Mouse (Mus musculus) neural tube, embryonic 11.5 days (tissue): ENCODE measurements around the gene Dnaic2. TPM values are rescaled to one million over a fixed set of nuclear protein-coding genes. Genes with fewer than 3 reads are reported as not detected.

Experiments used
- ATAC-seq: fragments of 200-750 bp; cut with Nextera tagmentation; 2 replicates; pipeline ENCODE4 v1.8.0; 2017; ENCODE audit warnings: moderate number of reproducible peaks, mild to moderate bottlenecking, moderate TSS enrichment, moderate library complexity; ENCODE audit not compliant: insufficient read depth, low FRiP score, low TSS enrichment
- DNase-seq: peaks from one replicate; pipeline ENCODE4 v3.0.0-alpha.2; 2015; ENCODE audit warnings: low spot score
- H3K27ac ChIP-seq: fragments of 300-500 bp; sonication (generic); 2 replicates; pipeline ENCODE4 v1.5.1; 2014; ENCODE audit warnings: low read depth, mild to moderate bottlenecking, low read length
- H3K27me3 ChIP-seq: fragments of 300-500 bp; sonication (generic); 2 replicates; pipeline ENCODE4 v1.6.1; 2014; ENCODE audit warnings: mild to moderate bottlenecking, low read length, mixed read lengths; ENCODE audit not compliant: control insufficient read depth, insufficient read depth
- H3K36me3 ChIP-seq: fragments of 300-500 bp; sonication (generic); 2 replicates; pipeline ENCODE4 v1.6.1; 2014; ENCODE audit warnings: mild to moderate bottlenecking, low read length, moderate library complexity, mixed read lengths; ENCODE audit not compliant: control insufficient read depth, insufficient read depth
- H3K4me1 ChIP-seq: fragments of 300-500 bp; sonication (generic); 2 replicates; pipeline ENCODE4 v1.6.1; 2014; ENCODE audit warnings: low read length, mixed read lengths; ENCODE audit not compliant: control insufficient read depth, insufficient read depth
- H3K4me2 ChIP-seq: fragments of 300-500 bp; sonication (generic); 2 replicates; pipeline ENCODE4 v1.6.1; 2014; ENCODE audit warnings: low read depth, mild to moderate bottlenecking, moderate library complexity
- H3K4me3 ChIP-seq: fragments of 300-500 bp; sonication (generic); 2 replicates; pipeline ENCODE4 v1.5.1; 2014; ENCODE audit warnings: low read depth, low read length
- H3K9ac ChIP-seq: fragments of 300-500 bp; sonication (generic); 2 replicates; pipeline ENCODE4 v1.6.1; 2014; ENCODE audit warnings: mild to moderate bottlenecking, low read length
- H3K9me3 ChIP-seq: fragments of 300-500 bp; sonication (generic); 2 replicates; pipeline ENCODE4 v1.6.1; 2016; ENCODE audit warnings: low read length; ENCODE audit not compliant: control insufficient read depth
- WGBS: fragments of 180-500 bp; shearing (Covaris S2); extraction: QIAGEN DNeasy Blood & Tissue Kit; methylation state at CpG from one replicate; pipeline ENCODE4 v1.1.7; 2014; 5-methylcytosine and 5-hydroxymethylcytosine counted together
- polyA plus RNA-seq: library from polyadenylated mRNA; unstranded; fragments of >200 nt; fragmentation: Nextera tagmentation; extraction: Ambion mirVana; gene quantifications from 2 replicates; pipeline ENCODE4 v1.2.1, GENCODE M21; 2014

Dnaic2 gene
- polyA plus RNA-seq, 1 experiment from 2014 or later, result 2.5 TPM

- Histone ChIP-seq H3K9me3 (no peaks in the 10 kb centered on the region), H3K27me3 (no peaks in the 10 kb centered on the region)
- WGBS, result 87% methylated on average over 3 of the region's 3 CpGs
Measured at GRCm38 (mm10) chr11:114711393-114711792, 15.8 kb upstream of the Dnaic2 start.

GRCm38 (mm10) chr11:114711861-114712260 lies 15.3 kb upstream of the Dnaic2 start:
- whole genome bisulfite sequencing, result 50% methylated on average over 12 of the region's 12 CpGs
- DNase-seq (peak; percentile 41), ATAC-seq (peak; percentile 35; the same call in 1 of the 2 replicates)
- no peaks in the 10 kb centered on the region for H3K4me1 ChIP-seq
- no peaks in the 10 kb centered on the region for H3K27me3 ChIP-seq
- H3K4me3 ChIP-seq, result no peak overlapping the region
- H3K36me3 ChIP-seq, result no peaks in the 10 kb centered on the region
- no peaks in the 10 kb centered on the region for H3K9me3 ChIP-seq
- H3K4me2 ChIP-seq, result no peak overlapping the region
- H3K9ac ChIP-seq, result no peak overlapping the region
- no peak overlapping the region for H3K27ac ChIP-seq

More at GRCm38 (mm10) chr11:114711393-114711792, 15.8 kb upstream of the Dnaic2 start:
- Histone ChIP-seq H3K4me3 (no peak overlapping the region), H3K27ac (no peak overlapping the region), H3K36me3 (no peaks in the 10 kb centered on the region), H3K9ac (no peak overlapping the region), H3K4me2 (no peak overlapping the region), H3K4me1 (no peaks in the 10 kb centered on the region)
- DNase-seq, result no peak
- ATAC-seq, result no peak

DNA sequence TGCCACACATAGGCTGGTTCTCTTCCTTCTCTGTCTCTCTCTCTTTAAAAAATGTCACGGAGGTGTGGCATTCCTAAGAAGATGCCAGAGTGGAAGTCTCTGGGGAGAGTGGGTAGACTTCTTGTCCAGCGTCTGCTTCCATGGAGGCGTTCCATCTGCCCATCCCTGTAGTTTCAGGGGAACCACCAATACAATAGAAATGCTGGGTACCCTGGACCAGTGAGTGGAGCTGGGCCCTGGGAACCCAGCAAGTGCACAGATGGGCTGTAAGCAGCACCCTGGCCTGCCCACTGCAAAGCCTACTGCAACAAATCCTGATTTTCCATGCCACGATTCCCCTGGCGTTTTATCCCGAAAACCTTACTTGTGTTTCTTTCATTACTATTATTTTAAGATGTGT lies 12.7 kb upstream of the Dnaic2 start:
- Histone ChIP-seq H3K27me3 (no peaks in the 10 kb centered on the region), H3K4me3 (no peak overlapping the region), H3K9ac (no peak overlapping the region), H3K27ac (no peak overlapping the region), H3K9me3 (no peaks in the 10 kb centered on the region), H3K4me2 (no peak overlapping the region), H3K36me3 (no peaks in the 10 kb centered on the region), H3K4me1 (no peaks in the 10 kb centered on the region)
- DNase-seq (no peak), ATAC-seq (no peak)
- WGBS, result 88% methylated on average over 6 of the region's 6 CpGs

DNA sequence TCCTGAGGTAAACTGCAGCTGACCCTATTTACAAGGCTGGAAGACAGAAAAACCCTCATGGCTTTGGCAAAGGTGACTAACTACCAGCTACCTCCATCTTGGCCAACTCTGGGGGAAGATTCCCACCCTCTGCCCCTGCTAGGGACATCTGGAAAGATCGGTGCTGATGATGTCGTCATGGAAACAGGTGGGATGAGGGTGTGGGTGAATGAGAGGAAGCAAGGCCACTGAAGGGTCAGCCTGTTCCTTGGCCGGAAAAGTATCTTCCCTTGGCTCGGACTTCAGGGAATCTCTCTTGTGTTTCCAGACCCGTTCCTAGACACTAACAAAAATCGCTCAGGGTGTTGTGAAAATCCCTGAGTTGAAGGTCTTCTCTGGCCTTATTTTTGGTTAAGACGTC lies 11.7 kb upstream of the Dnaic2 start:
- Histone ChIP-seq H3K9me3 (no peaks in the 10 kb centered on the region), H3K9ac (no peak overlapping the region), H3K4me3 (no peak overlapping the region), H3K36me3 (no peaks in the 10 kb centered on the region), H3K4me2 (no peak overlapping the region), H3K27ac (no peak overlapping the region), H3K4me1 (no peaks in the 10 kb centered on the region), H3K27me3 (no peaks in the 10 kb centered on the region)
- no peak for ATAC-seq
- WGBS, result 63% methylated on average over 7 of the region's 7 CpGs
- DNase-seq, result no peak

GRCm38 (mm10) chr11:114720535-114720934 lies 6.7 kb upstream of the Dnaic2 start:
- no peak for ATAC-seq
- 90% methylated on average over 10 of the region's 10 CpGs for WGBS

DNA sequence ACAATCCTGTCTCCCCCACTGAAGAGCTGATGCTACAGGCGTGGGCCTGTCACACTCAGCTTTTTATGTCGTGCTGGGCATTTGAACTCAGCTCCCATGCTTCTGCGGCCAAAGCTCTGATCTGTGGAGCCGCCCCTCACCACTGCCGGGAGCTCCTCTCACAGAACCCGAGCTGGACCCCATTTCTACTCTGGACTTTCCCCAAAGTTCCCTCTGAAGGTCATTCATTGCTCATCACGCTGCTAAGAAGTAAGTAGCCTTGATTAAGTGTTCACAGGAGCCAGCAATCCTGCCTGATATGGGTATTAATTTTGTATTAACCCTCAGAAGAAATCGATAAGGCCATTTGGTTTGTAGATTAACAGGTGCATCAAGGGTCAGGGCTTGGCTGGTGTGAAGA lies 4.8 kb upstream of the Dnaic2 start:
- DNase-seq (no peak), ATAC-seq (no peak)
- no peak overlapping the region for H3K4me2 ChIP-seq
- H3K36me3 ChIP-seq, result no peaks in the 10 kb centered on the region
- H3K27me3 ChIP-seq, result no peaks in the 10 kb centered on the region
- H3K9ac ChIP-seq, result no peak overlapping the region
- H3K4me3 ChIP-seq, result no peak overlapping the region
- no peak overlapping the region for H3K27ac ChIP-seq
- H3K9me3 ChIP-seq, result no peaks in the 10 kb centered on the region
- WGBS, result 88% methylated on average over 8 of the region's 8 CpGs
- peaks cover 2% of the 10 kb centered on the region; the same call in 1 of the 2 replicates for H3K4me1 ChIP-seq

More at GRCm38 (mm10) chr11:114720535-114720934, 6.7 kb upstream of the Dnaic2 start:
- no peaks in the 10 kb centered on the region for H3K4me1 ChIP-seq
- H3K27me3 ChIP-seq, result no peaks in the 10 kb centered on the region
- no peak overlapping the region for H3K4me3 ChIP-seq
- no peak overlapping the region for H3K4me2 ChIP-seq
- no peak for DNase-seq
- H3K9me3 ChIP-seq, result no peaks in the 10 kb centered on the region
- H3K36me3 ChIP-seq, result no peaks in the 10 kb centered on the region
- H3K27ac ChIP-seq, result no peak overlapping the region
- no peak overlapping the region for H3K9ac ChIP-seq

DNA sequence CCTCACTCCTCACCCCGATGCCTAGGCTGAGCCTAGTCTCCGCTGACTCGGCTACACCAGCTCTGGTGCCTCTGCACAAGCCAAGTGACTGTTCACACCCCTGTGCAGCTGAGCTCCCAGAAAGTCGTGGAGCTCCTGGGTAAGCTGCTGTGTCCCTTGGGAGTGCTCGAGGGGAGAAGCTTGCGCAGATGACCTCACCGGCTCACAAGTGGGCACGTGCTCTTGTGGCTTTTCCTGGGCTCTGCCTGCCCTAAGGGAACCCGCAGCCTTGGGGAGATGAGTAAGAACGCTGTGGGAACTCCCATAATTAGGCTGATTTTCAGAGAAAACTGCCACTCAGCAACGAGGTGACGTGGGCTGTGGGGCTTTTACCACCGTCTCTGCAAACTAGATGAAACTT lies 4.2 kb upstream of the Dnaic2 start:
- ATAC-seq (no peak), DNase-seq (no peak)
- no peak overlapping the region for H3K9ac ChIP-seq
- peaks cover 6% of the 10 kb centered on the region; the same call in 1 of the 2 replicates for H3K4me1 ChIP-seq
- no peak overlapping the region for H3K4me2 ChIP-seq
- H3K27ac ChIP-seq, result no peak overlapping the region
- H3K36me3 ChIP-seq, result no peaks in the 10 kb centered on the region
- WGBS, result 78% methylated on average over 13 of the region's 13 CpGs
- H3K9me3 ChIP-seq, result no peaks in the 10 kb centered on the region
- H3K4me3 ChIP-seq, result no peak overlapping the region
- no peaks in the 10 kb centered on the region for H3K27me3 ChIP-seq

DNA sequence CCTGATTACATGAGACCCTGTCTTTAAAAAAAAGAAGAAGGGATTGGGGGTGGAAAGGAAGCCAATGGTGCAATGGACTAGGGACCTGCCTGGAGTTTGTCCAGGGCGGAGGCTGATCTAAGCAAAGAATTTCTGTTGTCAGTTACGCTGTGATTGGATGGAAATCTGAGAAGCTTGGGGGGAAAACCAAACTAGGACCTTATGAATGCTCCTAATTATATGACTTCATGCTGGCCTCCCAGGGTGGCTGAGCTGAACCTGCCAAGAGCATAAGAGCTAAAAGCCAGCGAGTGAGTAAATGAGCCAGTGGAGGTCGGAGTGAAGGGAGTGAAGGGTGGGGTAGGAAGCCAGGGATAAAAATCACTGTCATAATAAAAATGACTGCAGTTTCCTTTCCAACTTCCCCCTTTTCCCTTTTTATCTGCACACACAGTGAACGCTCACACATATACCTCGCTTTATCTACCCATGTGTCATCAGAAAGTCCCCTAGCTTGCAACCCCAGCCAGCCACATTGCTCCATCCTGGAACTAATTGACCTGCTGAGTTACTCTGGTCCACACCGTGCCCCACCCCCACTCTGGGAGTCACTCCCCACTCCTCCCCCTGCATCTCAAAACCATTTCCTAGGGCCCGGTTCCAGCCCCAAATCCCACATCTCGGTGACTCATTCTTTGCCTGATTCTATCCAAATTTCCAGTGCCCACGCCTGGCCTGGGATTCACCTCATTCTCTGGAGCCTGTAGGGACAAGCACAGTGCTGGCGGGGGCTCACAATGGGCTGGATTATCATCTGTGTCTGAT lies 2.2 kb upstream of the Dnaic2 start:
- ATAC-seq, result no peak
- Histone ChIP-seq H3K4me1 (peaks cover 10% of the 10 kb centered on the region; the same call in 1 of the 2 replicates), H3K9me3 (no peaks in the 10 kb centered on the region), H3K36me3 (no peaks in the 10 kb centered on the region), H3K9ac (no peak overlapping the region), H3K4me2 (no peak overlapping the region), H3K4me3 (no peak overlapping the region), H3K27ac (no peak overlapping the region), H3K27me3 (no peaks in the 10 kb centered on the region)
- 67% methylated on average over 11 of the region's 11 CpGs for WGBS
- no peak for DNase-seq

- WGBS, result 32% methylated on average over 5 of the region's 5 CpGs
- Histone ChIP-seq H3K36me3 (no peaks in the 10 kb centered on the region), H3K27ac (no peak overlapping the region), H3K4me1 (peaks cover 10% of the 10 kb centered on the region; the same call in 1 of the 2 replicates), H3K4me3 (no peak overlapping the region), H3K4me2 (peak overlapping the region; percentile 41), H3K27me3 (no peaks in the 10 kb centered on the region), H3K9me3 (no peaks in the 10 kb centered on the region), H3K9ac (no peak overlapping the region)
- no peak for DNase-seq
- no peak for ATAC-seq
Measured at GRCm38 (mm10) chr11:114727826-114728186, 598 bp downstream of the Dnaic2 start.
